Mouse (Mus musculus) gastrocnemius, postnatal 14 days (tissue): ENCODE data around the gene Vps35l. TPM values are rescaled to one million over a fixed set of nuclear protein-coding genes. Genes with fewer than 3 reads are reported as not detected.

Source experiments
- DNase-seq: peaks from one replicate; pipeline ENCODE4 v3.0.0; 2021; ENCODE audit warnings: mixed read lengths
- intact Hi-C: fragments of 180-260 bp; cut with DNase I; formaldehyde crosslinking; loops from one replicate; pipeline ENCODE4 v1.15.1; 2025; ENCODE audit warnings: low total_unique reads
- total RNA-seq, 2 experiments: library from RNA; stranded (reverse); gene quantifications; 2 replicates each; pipeline ENCODE4 v1.2.3; 2021

The Vps35l gene
- total RNA-seq, 2 experiments from 2014 or later: 21.2 to 24.2 TPM

DNA sequence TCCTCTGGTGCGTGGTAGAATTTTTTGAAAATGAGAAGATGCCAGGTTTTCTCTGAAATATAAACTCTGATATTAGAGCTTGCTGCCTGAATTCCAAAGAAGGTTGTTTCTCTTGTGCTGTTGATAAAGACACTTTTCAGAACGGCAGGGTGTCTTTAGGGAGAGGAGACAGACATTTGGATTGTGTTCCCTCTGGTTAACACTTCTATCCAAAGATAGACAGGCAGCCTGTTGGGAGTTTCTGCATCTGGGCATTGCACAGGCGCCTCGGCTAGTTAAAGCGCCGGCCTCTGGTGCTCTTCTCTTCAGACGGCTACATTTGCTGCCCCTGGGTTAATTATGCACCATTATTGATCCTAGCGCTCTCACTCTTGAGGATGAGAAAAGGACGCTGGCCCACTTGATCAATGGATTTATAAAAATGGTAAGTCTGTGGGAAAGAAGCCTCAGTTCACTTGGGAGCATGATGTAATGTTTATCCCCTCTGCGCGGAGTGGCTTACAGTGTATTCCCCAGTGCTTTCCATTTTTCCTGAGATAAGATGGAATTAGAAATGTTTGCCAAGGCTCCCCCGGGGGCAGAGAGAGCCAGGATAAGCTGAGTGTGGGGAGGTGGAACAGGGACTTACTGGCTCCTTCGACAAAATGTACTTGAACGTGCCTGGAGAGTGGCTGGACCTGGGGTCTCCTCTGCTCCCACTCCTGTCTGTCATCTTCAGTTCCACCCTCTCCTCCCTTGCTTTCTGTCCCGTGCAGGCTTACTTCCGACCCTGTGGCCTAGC is 66.8 kb downstream of the Vps35l start:
- intact Hi-C loops: no loop called here
- DNase-seq: no peak

DNA sequence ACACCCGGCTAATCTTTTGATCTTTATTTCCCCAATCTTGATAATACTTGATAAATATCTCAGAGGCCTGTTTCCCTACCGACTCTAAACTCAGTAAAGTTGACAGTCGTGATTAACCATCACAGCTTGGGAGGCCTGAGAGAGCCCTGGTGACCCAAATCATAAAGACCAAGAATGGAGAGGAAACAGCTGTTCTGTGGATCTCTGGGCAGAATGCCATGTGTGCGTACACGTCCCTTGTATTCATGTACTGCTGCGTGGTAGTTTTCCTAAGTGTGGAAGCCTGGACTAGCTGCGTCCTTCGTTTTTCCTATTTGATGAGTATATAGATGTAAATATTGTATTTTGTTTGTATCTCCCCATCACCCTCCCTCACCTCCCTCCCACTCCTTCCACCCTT is 67.9 kb downstream of the Vps35l start:
- peak; percentile 28 for DNase-seq
- intact Hi-C loops: no loop called here

DNA sequence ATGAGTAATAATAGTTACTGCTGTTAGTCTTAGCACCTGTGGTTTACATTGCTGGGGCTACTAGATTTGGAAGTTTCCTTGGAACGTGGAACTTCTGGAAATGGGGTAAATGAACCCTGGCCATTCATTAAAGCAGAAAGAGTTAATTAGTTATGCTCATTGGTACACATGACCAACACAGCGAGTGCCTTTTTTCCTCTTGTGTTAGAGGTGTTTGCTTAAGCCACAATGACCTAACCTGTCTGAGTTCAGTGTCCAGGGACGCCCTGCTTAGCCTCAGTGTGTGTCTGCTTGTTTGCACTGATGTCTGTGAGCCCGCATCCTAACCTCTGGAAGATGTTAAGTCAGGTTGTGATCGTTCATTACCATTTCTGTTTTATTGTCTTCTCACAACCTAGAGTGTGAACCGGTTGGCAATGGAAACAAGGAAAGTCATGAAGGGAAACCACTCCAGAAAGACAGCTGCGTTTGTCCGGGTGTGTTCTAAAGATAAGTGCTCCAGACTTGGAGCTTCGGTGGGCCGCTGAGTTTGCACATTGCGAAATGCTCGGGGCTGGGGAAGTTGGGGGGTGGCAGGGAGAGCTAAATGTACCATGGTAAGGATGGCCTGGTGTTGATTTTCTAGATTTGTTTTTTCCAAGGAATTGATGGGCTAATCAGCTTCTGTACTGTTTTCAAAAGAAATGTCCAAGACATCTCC is 71.5 kb downstream of the Vps35l start:
- no peak for DNase-seq
- intact Hi-C loops: no loop called here

GRCm38 (mm10) chr7:118813592-118813991 is 73.6 kb downstream of the Vps35l start:
- intact Hi-C loops: no loop called here
- no peak for DNase-seq

DNA sequence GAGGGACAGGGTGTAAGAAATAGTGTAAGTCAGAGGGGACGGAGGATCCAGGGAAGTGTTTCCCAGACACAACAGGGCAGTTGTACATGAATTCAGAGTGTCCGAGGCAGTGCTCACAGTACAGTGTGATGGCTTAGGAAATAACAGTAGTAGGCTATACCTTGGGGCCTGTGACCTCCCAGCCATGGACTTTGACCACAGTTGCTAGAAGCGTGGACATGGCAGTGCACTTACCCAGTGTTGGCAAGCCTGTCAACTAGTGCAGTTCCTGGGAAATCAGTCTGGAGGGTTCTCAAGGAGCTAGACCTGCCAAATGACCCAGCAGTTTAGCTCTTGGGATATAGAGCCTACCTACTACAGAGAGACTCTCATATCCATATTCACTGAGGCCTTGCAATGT is 76.2 kb downstream of the Vps35l start:
- no peak for DNase-seq
- intact Hi-C loops: no loop called here

- intact Hi-C loops: no loop called here
- DNase-seq: no peak
Measured at GRCm38 (mm10) chr7:118817741-118818140, 77.7 kb downstream of the Vps35l start.

GRCm38 (mm10) chr7:118819666-118820065 is 79.6 kb downstream of the Vps35l start:
- intact Hi-C loops: no loop called here
- DNase-seq: no peak

DNA sequence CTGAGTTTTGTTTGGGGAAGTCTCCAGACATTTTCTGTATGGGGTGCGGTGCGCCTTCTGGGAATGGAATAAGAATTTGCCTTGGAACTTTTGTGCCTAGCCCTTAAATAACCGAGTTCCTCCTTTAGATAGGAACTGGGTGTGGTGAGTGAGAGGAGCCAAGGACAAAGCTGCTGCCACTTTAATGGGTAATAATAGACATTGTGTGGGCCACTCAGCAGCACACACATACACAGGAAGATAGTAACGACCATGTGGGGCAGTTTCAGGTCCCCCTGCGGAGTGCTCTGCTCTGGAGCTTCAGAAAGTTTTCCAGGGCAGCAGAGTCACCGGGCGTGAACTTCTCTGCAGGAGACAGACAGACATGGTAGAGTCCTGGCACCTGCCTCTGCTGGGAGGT is 81.3 kb downstream of the Vps35l start:
- intact Hi-C loops: no loop called here
- no peak for DNase-seq

- intact Hi-C loops: no loop called here
- DNase-seq: no peak
Measured at GRCm38 (mm10) chr7:118821887-118822556, 82.0 kb downstream of the Vps35l start.

DNA sequence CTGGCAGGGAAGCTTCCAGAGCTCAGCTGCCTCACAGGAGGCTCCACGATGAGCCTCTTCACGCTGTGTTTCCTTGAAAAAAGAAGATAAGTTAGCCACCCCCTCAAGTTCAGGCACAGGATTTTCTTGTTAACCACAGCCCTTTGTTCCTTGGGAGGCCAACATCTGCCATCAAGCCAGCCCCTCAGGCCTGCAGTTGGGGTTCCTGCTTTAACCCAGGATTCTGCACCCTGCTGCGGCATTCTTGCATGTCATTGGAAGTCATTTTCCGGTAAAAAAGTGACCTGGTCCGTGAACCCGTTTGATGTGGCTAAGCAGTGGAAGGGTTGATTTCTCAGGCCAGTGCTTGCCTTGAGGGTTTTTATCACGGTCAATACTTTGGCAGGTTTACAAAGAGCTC is 84.4 kb downstream of the Vps35l start:
- intact Hi-C loops: no loop called here
- no peak for DNase-seq

DNA sequence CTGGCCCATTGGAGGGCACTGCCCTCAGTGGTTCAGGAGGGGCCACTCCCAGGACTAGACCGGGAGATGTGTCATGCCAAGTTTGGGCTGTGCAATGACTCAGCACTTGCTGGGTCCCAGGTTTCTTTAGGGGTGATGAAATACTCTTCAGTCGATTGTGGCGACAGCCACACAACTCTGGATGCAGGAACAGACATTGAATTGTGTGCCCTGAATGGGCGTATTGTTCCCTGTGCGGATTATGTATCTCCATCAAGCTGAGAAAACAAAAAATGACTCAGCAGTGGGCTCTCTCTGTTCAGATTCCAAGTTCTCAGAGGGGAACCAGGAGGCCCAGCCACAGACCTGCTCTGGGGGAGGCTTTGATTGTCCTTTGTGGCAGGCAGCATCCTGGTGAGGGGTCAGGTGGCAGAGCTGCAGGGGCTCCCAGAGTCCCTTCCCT is 88.0 kb downstream of the Vps35l start:
- no peak for DNase-seq
- intact Hi-C loops: no loop called here

DNA sequence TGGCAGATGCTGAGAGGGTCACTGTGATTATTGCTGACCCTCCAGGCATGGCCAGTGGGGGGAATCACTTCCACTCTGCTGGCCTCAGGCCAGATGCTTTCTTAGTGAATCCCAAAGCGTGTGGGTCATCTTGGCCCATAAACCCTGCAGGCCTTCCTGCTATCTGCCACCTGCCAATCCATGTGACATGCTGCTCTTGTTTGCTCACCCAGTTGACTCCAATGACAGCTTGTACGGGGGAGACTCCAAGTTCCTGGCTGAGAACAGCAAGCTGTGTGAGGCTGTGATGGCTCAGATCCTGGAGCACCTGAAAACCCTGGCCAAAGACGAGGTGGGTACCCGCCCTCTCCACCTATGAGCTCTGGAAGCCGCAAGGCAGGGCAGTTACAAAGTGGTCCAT is 97.9 kb downstream of the Vps35l start:
- DNase-seq: no peak
- intact Hi-C loops: no loop called here

DNA sequence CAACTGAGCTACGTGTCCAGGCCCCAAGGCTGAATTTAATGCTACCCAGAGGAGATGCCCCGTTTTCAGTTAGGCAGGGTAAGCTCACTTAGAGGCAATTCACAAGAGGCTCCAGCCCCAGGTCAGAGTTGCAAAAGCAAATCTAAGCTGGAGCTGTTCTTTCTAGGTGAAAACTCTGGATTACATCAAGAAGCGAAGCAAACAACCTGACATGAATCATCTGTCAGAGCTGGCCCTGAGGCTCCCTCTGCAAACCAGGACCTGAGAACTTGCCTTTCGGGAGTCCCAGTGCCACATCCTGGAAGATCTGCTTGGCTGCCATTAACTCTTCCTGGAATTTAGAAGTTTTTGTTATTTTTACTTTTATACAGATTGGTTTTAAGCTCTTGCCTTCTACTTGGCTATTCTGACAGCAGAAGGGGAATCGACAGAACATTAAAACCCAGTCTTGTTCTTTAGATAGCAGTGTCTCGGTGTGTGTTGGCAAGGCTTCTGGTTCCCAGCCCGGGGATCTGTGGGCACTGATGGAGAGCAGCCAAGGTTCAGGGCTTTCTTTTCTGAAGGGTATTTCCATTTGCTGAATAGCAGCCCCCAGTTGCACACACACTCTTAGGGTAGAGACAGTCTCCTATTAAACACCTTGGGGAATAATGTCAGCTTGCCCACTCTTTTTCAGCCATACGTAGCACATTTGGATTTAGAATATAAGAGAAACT is 101.2 kb downstream of the Vps35l start:
- no peak for DNase-seq
- intact Hi-C loops: loop anchor here (10.0 kb wide), 1 partner anchor 76 kb away; no protein-coding TSS in a partner anchor

DNA sequence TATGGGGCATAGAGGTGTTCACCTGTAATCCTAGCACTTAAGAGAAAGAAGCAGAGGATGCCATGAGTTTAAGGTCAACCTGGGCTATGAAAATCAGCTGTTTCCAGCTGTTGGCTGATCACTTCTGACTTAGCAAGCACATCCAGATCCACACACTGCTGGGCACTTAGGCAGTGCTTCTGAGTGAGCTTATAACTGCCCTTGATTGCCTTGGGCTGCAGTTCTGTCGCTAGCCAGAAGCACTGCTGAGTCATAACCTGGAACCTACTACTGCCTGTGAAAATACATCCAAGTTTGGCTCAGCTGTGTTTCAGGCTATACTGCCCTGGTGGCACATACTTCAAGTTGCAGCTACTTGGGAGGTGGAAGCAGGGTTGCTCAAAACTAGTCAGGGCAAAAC is 101.8 kb downstream of the Vps35l start:
- intact Hi-C loops: loop anchor here (10.0 kb wide), 1 partner anchor 77 kb away; no protein-coding TSS in a partner anchor
- no peak for DNase-seq

GRCm38 (mm10) chr7:118842938-118843337 is 102.9 kb downstream of the Vps35l start:
- intact Hi-C loops: loop anchor here (10.0 kb wide), 1 partner anchor 78 kb away; no protein-coding TSS in a partner anchor
- DNase-seq: no peak

GRCm38 (mm10) chr7:118845141-118845540 is 105.1 kb downstream of the Vps35l start:
- intact Hi-C loops: loop anchor here (10.0 kb wide), 1 partner anchor 80 kb away; no protein-coding TSS in a partner anchor
- no peak for DNase-seq

DNA sequence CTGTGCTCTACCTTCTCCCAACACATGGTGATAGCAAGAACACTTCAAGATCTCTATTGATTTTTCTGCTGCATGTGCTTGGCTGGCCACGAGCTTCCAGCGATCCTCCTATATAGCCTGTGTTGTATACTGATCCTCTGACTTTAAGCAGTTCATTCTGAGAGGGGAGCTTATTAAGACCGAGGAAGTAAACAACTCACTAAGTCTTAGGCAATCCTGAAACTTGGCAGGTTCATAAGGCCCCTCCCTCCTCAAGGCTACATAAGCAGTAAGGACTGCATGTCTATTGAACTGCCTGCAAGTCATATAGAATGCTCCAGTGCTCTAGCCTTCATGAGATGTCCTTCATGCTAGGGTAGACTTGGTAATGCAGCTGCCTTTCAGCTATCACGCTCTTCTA is 106.3 kb downstream of the Vps35l start:
- intact Hi-C loops: loop anchor here (10.0 kb wide), 1 partner anchor 82 kb away; no protein-coding TSS in a partner anchor
- no peak for DNase-seq

- intact Hi-C loops: loop anchor here (10.0 kb wide), 1 partner anchor 84 kb away; no protein-coding TSS in a partner anchor
- no peak for DNase-seq
Measured at GRCm38 (mm10) chr7:118848796-118849195, 108.8 kb downstream of the Vps35l start.

DNA sequence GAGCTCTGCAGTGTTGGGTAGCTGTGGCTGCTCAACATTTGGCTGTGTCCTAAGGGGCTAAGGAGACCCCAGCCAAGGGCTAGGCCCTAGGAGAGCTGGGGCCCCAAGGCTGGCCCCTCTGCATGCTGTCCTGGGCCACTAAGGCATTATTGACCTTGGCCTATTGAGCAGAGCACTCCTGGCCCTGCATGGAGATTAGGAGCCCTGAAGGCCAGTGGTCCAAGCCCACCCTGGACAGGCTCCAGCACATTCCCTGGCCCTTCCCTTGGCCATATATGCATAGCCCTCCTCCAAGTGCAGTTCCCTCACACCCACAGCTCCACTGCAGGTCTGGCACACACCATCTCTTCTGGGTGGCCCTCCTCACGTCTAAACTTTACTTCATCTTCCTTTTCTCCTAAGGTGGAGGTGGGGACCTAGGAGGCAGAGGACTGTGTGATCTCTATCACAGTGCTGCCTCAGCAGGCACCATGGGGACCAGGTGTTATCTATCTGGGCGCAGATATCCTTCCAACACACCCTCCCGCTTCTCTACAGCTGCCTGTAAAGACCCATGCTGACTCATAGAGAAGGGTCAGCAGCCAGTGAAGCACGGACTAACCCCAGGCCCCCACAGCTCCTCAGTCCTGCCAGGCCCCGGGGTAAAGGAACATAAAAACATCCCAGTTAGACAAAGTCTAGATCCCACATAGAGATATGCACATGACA is 109.7 kb downstream of the Vps35l start:
- DNase-seq: no peak
- intact Hi-C loops: loop anchor here (10.0 kb wide), 3 partner anchors 75 to 145 kb away; partner anchors contain the start of gene Gprc5b
